Mouse (Mus musculus) left cerebral cortex, postnatal 25 days (tissue): ENCODE data around the gene Cabp2. TPM values are rescaled to one million over a fixed set of nuclear protein-coding genes. Genes with fewer than 3 reads are reported as not detected.
"Not testable (repeated sequence)": the region's sequence is repeated elsewhere in the genome, so short reads cannot be mapped to it uniquely, and the experiment has no call there.

Experiments
- DNase-seq, 2 experiments: peaks; one replicate each; pipeline ENCODE4 v3.0.0; 2022; ENCODE audit warnings: low spot score in 2 of 2, mixed read lengths in 1 of 2
- intact Hi-C: fragments of 180-260 bp; cut with DNase I; formaldehyde crosslinking; loops from one replicate; pipeline ENCODE4 v1.15.1; 2025
- total RNA-seq, 2 experiments: library from RNA; stranded (reverse); gene quantifications; 2 replicates each; pipeline ENCODE4 v1.2.3; 2021

Gene Cabp2
- total RNA-seq, result not detected

DNA sequence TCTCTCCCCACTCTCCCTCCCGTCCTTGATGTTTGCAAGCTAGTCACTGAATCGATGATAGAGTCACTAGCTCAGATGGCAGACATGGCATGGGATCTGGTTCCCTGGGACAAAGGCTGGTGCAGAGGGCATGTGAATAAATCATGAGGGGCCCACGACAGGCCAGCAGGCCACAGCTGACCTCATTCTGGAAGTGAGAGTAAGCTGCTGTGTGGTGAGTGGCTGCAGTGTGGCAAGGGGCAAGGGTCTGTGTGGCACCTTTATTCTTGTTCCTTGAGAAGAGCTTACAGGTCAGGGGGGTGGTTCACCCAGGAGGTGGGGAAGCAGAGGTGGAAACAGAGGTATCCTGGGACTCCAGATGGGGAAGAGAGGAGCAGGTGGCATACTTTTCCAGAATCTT is at the start of gene Cabp2:
Gene Cabp2 (plus strand): TSS at position 185 of the 400 bp plus-strand sequence.
- intact Hi-C loops, result no loop called here
- no peak for DNase-seq

DNA sequence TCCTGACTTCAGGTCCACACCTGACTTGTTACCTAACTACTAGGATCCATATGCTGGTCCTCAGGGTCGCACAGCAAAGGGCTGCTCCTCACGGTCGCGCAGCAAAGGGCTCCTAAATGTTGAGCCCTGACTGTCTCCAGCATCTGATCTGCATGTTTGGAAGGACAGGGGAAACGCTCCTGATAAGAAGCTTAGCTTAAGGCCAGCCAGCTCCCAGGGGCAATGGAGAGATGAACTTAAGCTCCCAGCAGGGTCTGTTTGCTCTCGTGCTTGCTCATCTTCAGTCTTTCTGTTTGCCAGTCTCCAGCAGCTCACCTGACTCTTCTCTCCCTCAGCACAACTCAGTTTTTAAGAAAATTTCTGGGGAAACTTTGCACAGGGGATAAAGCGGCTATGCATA is 48.7 kb upstream of the Cabp2 start:
- DNase-seq, result no peak
- intact Hi-C loops, result no loop called here

- no peak for DNase-seq
- intact Hi-C loops, result no loop called here
Observed at GRCm38 (mm10) chr19:4033298-4033697, 48.1 kb upstream of the Cabp2 start.

DNA sequence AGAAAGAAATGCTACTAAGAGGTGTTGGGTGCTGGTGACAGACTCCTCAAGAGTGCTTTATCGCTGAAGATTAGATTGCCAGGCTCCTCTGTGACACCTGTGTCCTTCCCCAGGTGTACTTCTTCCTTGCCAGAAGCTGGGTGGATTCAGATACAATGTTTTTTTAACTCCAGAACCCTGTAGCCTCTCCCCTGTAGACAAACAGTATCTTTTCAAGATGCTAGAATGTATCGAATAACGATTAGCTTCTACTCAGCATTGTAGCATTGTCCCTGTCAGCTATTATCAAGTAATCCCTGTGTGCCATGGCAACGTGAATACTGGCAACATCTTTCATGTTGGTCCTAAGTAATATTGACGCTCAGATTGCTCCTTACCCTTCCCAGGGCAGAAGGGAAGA is 47.6 kb upstream of the Cabp2 start:
- no peak for DNase-seq
- intact Hi-C loops, result no loop called here

GRCm38 (mm10) chr19:4036327-4037045 is 44.9 kb upstream of the Cabp2 start:
- no peak for DNase-seq
- intact Hi-C loops, result no loop called here

DNA sequence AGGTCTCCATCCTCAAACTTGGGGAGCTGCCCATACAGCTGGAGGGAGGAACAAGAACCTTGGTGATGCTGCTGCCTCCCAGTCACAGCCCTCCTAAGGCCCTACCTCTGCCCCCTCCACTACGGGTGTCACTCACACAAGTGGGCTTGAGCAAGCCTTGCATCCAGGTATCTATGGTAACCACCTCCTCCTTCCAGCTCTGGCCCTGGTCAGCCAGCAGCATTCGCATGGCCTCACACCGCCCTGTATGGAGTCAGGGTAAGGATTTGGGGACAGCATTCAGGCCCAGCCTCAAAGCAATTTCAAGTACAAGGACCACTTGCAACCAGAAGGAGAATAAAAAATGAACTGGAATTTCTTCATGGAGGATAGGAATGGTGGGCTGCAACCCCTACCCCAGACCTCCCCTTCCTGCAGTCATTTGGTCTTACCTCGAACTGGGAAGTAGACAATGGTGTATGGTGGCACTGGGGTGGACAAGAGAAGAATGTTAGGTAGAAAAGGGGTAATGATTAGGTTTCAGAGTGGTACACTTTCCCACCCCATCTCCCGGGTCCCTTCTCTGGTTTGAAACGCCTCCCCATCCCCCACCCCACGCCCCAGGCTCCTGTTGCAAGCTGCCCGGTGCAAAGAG is 44.1 kb upstream of the Cabp2 start:
- DNase-seq, intact Hi-C loops: not testable (repeated sequence)

DNA sequence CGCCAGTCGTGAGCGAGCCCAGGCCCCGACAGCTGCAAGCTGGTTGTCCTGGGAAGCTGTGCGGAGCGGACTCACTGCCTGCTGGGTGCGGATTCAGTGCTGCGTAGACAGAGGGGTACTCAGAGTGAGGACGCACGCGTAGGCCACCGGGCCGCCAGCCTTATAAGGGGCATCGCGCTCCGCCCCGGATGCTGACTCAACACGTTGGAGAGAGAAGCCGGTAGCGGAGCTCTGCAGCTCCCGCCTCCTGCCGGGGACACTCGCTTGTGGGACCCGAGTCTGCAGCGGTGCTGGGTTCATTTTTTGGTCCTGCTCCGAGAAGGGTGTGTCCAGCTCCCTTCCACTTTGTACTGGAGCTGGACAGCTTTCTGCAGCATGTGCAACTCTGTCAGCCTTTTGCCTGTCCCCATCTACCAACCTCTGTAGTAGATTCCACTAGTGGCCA is 43.6 kb upstream of the Cabp2 start, which contains the start of gene Gstp1:
Gene Gstp1 (minus strand): TSS at position 198 of the 445 bp plus-strand sequence.
- intact Hi-C loops, result no loop called here
- peak; percentile 86 to 91 for DNase-seq

GRCm38 (mm10) chr19:4040941-4041340 is 40.4 kb upstream of the Cabp2 start:
- DNase-seq, intact Hi-C loops: not testable (repeated sequence)

- intact Hi-C loops, DNase-seq: not testable (repeated sequence)
Observed at GRCm38 (mm10) chr19:4041500-4041899, 39.9 kb upstream of the Cabp2 start.

DNA sequence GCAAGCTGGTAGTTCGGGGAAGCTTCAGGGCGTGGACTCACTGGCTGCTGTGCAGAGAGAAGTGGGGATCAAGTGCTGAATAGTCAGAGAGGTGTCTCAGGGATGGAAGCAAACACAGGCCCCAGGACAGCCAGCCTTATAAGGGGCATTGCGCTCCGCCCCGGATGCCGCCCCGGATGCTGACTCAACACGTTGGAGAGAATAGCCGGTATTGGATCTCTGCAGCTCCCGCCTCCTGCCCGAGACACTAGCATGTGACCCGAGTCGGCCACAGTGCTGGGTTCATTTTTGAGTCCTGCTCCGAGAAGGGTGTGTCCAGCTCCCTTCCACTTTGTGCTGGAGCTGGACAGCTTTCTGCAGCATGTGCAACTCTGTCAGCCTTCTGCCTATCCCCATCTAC is 39.3 kb upstream of the Cabp2 start:
- intact Hi-C loops, result no loop called here
- no peak for DNase-seq

- intact Hi-C loops, DNase-seq: not testable (repeated sequence)
Observed at GRCm38 (mm10) chr19:4044109-4044508, 37.3 kb upstream of the Cabp2 start.

DNA sequence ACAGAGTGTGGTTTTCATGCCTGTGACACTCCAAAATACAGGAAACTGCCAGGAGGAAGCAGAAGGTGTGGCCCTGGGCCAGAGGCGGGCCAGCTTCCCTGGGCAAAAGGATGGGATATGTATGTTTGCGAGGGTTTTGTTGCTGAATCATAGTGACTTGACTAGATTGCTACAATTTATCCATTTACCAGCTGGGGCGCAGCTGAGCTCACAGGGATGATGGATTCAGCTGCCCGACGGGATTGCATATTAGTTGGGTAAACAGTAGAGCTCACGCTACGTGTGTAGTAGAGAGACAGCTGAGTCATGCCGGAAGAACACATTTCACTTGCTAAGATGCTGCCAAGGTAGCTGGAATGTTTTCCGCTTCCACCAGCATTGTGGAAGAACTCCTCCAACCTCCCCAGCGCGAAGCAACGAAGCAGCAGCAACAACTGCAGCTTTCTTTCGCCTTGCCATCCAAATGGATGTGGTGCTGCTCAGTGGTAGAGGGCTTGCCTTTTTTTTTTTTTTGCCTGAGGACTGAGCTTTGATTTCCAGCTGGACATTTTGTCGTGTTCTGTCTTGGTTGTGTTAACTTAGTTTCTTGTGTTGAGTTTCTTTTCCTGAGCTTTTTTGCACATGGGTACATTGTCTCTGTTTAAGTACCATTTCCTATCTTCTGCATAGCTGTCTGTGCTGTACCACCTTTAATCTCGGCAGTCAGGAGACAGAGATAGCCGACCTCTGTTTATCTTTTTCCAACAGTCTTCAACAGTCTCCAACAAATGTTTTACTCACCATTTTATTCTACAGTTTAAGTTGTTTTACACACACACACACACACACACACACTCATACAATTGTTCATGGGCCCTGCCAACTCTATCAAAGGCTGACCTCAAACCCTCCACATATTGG is 35.2 kb upstream of the Cabp2 start, which contains the start of gene Gstp2:
Gene Gstp2 (minus strand): TSS at position 58 of the 900 bp plus-strand sequence.
- peak; percentile 81 to 94 for DNase-seq
- intact Hi-C loops, result loop anchor here (2.0 kb wide), 1 partner anchor 51 kb away; the partner anchor contains the start of gene Cdk2ap2

DNA sequence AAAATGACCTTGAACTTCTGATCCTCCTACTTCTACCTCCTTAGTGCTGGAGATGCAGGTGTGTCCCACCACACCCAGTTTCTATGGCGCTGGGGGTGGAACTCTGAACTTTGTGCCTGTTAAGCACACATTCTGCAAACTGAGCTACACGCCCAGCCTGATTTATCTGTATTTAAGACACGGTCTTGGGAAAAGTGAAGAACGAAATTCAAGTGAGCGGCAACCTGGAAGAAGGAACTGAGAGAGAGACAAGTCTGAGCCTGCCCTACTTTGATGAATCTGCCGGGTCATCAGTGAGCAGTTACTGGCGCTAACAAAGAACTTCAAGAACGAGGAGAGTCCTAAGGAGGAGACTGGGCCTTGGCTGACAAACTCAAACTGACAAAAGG is 34.5 kb upstream of the Cabp2 start:
- intact Hi-C loops, result loop anchor here (2.0 kb wide), 1 partner anchor 50 kb away; the partner anchor contains the start of gene Cdk2ap2
- DNase-seq, result no peak

DNA sequence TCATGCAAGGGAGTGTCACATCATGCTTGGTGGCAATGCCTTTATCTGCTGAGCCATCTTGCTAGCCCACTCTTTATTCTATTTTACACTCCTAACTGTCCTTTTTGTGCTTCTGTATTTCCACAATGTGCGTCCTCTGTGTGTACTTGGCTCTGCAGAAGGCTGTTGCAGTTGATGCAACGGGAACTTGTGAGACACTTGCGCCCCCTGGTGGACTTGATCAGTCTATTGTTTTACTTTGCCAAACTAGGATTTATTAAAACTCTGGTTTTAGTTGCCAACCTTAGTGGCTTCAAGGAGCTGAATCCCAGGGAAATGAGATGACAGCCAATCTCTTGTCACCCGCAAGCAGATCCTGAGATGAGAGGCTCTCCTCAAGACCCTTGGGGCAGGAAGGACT is 33.5 kb upstream of the Cabp2 start:
- intact Hi-C loops, result loop anchor here (1.0 to 2.0 kb wide), 2 partner anchors 29 to 49 kb away; partner anchors contain the start of gene Cdk2ap2
- peak; percentile 54 to 64 for DNase-seq

- intact Hi-C loops, DNase-seq: not testable (repeated sequence)
Observed at GRCm38 (mm10) chr19:4049069-4049468, 32.3 kb upstream of the Cabp2 start.

DNA sequence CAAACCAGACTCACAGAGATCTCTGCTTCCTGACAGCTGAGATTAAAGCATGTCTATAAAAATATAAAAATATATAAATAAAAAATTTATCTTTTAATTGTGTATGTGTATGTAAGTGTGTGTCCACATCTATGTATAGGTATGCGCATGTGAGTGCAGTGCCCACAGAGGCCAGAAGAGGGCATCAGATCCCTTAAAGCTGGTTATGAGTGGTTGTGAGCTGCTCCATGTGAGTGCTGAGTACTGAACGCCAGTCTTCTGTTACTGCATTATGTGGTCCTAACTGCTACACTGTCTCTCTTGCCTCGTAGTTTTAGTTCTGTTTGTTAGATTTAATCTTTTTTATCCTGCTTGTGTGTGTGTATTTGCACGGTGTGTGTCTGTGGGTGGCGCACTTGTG is 30.4 kb upstream of the Cabp2 start:
- DNase-seq, result no peak
- intact Hi-C loops, result no loop called here

DNA sequence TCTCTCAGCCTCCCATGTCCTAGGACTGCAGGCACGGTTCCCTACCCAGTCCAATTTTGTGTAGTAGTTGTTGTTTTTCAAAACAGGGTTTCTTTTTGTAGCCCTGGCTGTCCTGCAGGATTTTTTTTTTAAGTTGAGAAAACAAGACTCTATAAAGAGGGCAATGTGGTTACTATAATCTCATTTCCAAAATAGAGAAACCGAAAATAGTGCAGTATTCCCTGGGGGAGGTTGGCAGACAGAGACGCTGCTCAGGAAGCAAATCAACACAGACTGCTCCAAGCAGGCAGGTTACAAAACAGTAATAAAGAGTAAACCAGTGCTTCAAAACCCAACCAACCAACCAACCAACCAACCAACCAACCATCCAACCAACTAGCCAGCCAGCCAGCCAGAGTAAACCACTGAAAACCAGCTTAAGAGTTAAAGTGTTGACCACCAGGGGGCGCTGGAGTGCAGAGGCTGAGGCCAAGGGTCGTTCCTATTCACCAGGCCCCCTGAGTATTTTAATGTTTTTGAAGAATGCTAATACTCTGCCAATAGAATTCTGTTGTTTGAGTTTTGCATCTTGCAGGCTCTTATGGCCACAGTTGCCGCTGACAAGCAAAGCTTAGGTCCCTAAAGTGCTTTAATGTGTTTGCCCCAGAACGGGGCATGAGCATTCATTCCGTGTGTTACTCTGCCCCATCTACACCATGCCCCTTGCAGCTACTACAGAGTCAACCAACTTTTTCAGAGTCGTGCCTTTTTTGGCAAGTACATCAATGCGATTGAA is 29.4 kb upstream of the Cabp2 start:
- peak; percentile 21 to 28 for DNase-seq
- intact Hi-C loops, result no loop called here

GRCm38 (mm10) chr19:4052516-4053030 is 28.8 kb upstream of the Cabp2 start:
- no peak for DNase-seq
- intact Hi-C loops, result no loop called here

GRCm38 (mm10) chr19:4054613-4055012 is 26.8 kb upstream of the Cabp2 start:
- DNase-seq, result no peak
- intact Hi-C loops, result no loop called here
